In genomic region chr15:92612386-92612785, GRCm38 (mm10) we compare ENCODE assay signal across 26 mouse cellular contexts.
A peak's percentile ranks its signal among the peaks of the same experiment; 100 is the strongest.
DNase-seq lines count a peak whose midpoint lies in the region; ATAC-seq and TF ChIP-seq lines count a peak whose summit lies in the region.
"Had no signal": no experiment of that assay in that cellular context is flagged by ENCODE, and none has a peak within 500 bp of the region (broad histone marks: within the 10 kb centered on the region; RNA-seq: fewer than 3 reads in every experiment).

No protein-coding gene starts in this region.

- peak; percentile 65 for DNase-seq in heart, adult 11 months
- DNase-seq in heart, adult 8-10 months (ENCODE audit: low spot score) = no peak
- peak; percentile 75 for DNase-seq in midbrain, embryonic 11.5 days (ENCODE audit: low spot score, missing footprints)
- DNase-seq in midbrain, embryonic 14.5 days = no peak
- DNase-seq in layer of hippocampus, postnatal 36 days = no peak
- DNase-seq: adrenal gland, adult 8-10 months; adrenal gland, postnatal 25 days; cerebellum, adult 18-20 months; cerebellum, adult 9-10 months; cerebellum, postnatal 14 days; forebrain, postnatal 0 days; gastrocnemius, adult 2 months; gastrocnemius, postnatal 14 days; heart, adult 18-20 months; heart, postnatal 14 days; heart, postnatal 4 days had no signal

- no peak for TF ChIP-seq POLR2A in myocyte (IDR thresholded peaks at IDR 0.05; ENCODE audit: insufficient read length, low read depth)

- H3K79me2 ChIP-seq in myocyte (ENCODE audit: control insufficient read depth, insufficient read depth) = no peaks in the 10 kb centered on the region

- H3K9ac ChIP-seq in midbrain, embryonic 11.5 days (ENCODE audit: low read length) = no peak overlapping the region
- H3K9ac ChIP-seq in midbrain, embryonic 14.5 days (replicated peaks; ENCODE audit: low read length) = no peak overlapping the region
- H3K9ac ChIP-seq: embryonic facial prominence, embryonic 12.5 days; embryonic facial prominence, embryonic 15.5 days; forebrain, postnatal 0 days; heart, embryonic 13.5 days; hindbrain, embryonic 14.5 days had no signal

- 50% methylated on average over 1 of the region's 1 CpGs for WGBS in midbrain, embryonic 11.5 days
- 17% methylated on average over 1 of the region's 1 CpGs for WGBS in midbrain, embryonic 14.5 days

- H3K4me2 ChIP-seq in midbrain, embryonic 11.5 days = no peak overlapping the region
- H3K4me2 ChIP-seq in midbrain, embryonic 14.5 days (ENCODE audit: low read length) = no peak overlapping the region
- no peak overlapping the region for H3K4me2 ChIP-seq in myocyte (ENCODE audit: low read depth)
- H3K4me2 ChIP-seq: embryonic facial prominence, embryonic 12.5 days; embryonic facial prominence, embryonic 15.5 days; heart, embryonic 13.5 days; hindbrain, embryonic 14.5 days had no signal

- no peak overlapping the region for H3K27ac ChIP-seq in midbrain, embryonic 11.5 days (ENCODE audit: low read depth, low read length)
- H3K27ac ChIP-seq in midbrain, embryonic 14.5 days (replicated peaks; ENCODE audit: low read depth, low read length) = no peak overlapping the region
- H3K27ac ChIP-seq: embryonic facial prominence, embryonic 12.5 days; embryonic facial prominence, embryonic 15.5 days; gastrocnemius, adult 2 months; heart, embryonic 10.5 days; heart, embryonic 13.5 days had no signal

- H3K4me1 ChIP-seq in midbrain, embryonic 11.5 days (ENCODE audit: control insufficient read depth, insufficient read depth, low read length) = peaks cover 5% of the 10 kb centered on the region; the same call in 1 of the 2 replicates
- H3K4me1 ChIP-seq in midbrain, embryonic 14.5 days (ENCODE audit: control insufficient read depth, insufficient read depth, low read length) = 0 out of 2 replicates have a peak, but pooled peaks cover 3% of the 10 kb centered on the region
- H3K4me1 ChIP-seq: embryonic facial prominence, embryonic 12.5 days; embryonic facial prominence, embryonic 15.5 days; heart, embryonic 13.5 days had no signal

- no peaks in the 10 kb centered on the region for H3K36me3 ChIP-seq in midbrain, embryonic 11.5 days (ENCODE audit: control insufficient read depth, insufficient read depth, low read length)
- H3K36me3 ChIP-seq in midbrain, embryonic 14.5 days (ENCODE audit: control insufficient read depth, insufficient read depth, low read length) = no peaks in the 10 kb centered on the region
- no peaks in the 10 kb centered on the region for H3K36me3 ChIP-seq in myocyte (ENCODE audit: control insufficient read depth, insufficient read depth)
- H3K36me3 ChIP-seq: embryonic facial prominence, embryonic 12.5 days; embryonic facial prominence, embryonic 15.5 days; heart, embryonic 10.5 days; heart, embryonic 13.5 days had no signal

- no peak overlapping the region for H3ac ChIP-seq in myocyte (ENCODE audit: control insufficient read depth, insufficient read length)

- H3K9me3 ChIP-seq in midbrain, embryonic 11.5 days (ENCODE audit: control insufficient read depth, low read length) = no peaks in the 10 kb centered on the region
- H3K9me3 ChIP-seq in midbrain, embryonic 14.5 days (ENCODE audit: control insufficient read depth, low read length) = no peaks in the 10 kb centered on the region
- H3K9me3 ChIP-seq: embryonic facial prominence, embryonic 12.5 days; embryonic facial prominence, embryonic 15.5 days; heart, embryonic 10.5 days; heart, embryonic 13.5 days had no signal

- no peak overlapping the region for H3K4me3 ChIP-seq in midbrain, embryonic 11.5 days (ENCODE audit: low read depth, low read length)
- no peak overlapping the region for H3K4me3 ChIP-seq in midbrain, embryonic 14.5 days (replicated peaks; ENCODE audit: low read depth, low read length)
- H3K4me3 ChIP-seq in myocyte = no peak overlapping the region
- H3K4me3 ChIP-seq: embryonic facial prominence, embryonic 12.5 days; embryonic facial prominence, embryonic 15.5 days; gastrocnemius, adult 2 months; heart, embryonic 10.5 days; heart, embryonic 13.5 days had no signal

- ATAC-seq in midbrain, embryonic 11.5 days (ENCODE audit: low FRiP score) = no peak
- ATAC-seq in midbrain, embryonic 14.5 days (ENCODE audit: low FRiP score, low TSS enrichment) = no peak
- ATAC-seq: activated CD4-positive, CD25-positive, alpha-beta regulatory T cell, adult 4 months; CD4-positive, CD25-positive, alpha-beta regulatory T cell, adult 4 months; forebrain, embryonic 14.5 days; forebrain, postnatal 0 days; intestine, postnatal 0 days had no signal

- no peaks in the 10 kb centered on the region for H3K27me3 ChIP-seq in midbrain, embryonic 11.5 days (ENCODE audit: control insufficient read depth, insufficient read depth, low read length)
- no peaks in the 10 kb centered on the region for H3K27me3 ChIP-seq in midbrain, embryonic 14.5 days (ENCODE audit: control insufficient read depth, insufficient read depth, low read length)
- no peaks in the 10 kb centered on the region for H3K27me3 ChIP-seq in myocyte (ENCODE audit: control insufficient read depth, insufficient read depth, insufficient read length)
- H3K27me3 ChIP-seq: embryonic facial prominence, embryonic 12.5 days; embryonic facial prominence, embryonic 15.5 days; heart, embryonic 13.5 days had no signal

TF ChIP-seq in myocyte, 11 proteins besides CTCF, POLR2A, EP300 and RAD21:
- no peak for TF ChIP-seq USF1 (IDR thresholded peaks at IDR 0.05; ENCODE audit: low read depth)
- TF ChIP-seq MYOD1 (IDR thresholded peaks at IDR 0.05; ENCODE audit: control insufficient read depth in 1 of 3, insufficient read length in 2 of 3, low read depth in 2 of 3) = peak in 2 of 3 experiments; percentile 36 to 60
- TF ChIP-seq TCF12 (IDR thresholded peaks at IDR 0.05; ENCODE audit: insufficient read depth, poor library complexity, severe bottlenecking) = no peak
- TF ChIP-seq SRF (IDR thresholded peaks at IDR 0.05; ENCODE audit: control insufficient read depth, insufficient read length, low read depth) = no peak
- TF ChIP-seq MYOG (IDR thresholded peaks at IDR 0.05; ENCODE audit: control insufficient read depth in 1 of 3, insufficient read depth in 1 of 3, insufficient read length in 2 of 3, low read depth in 2 of 3) = peak in 1 of 3 experiments; percentile 86
- TF ChIP-seq TCF3 (IDR thresholded peaks at IDR 0.05; ENCODE audit: insufficient read length, low read depth) = no peak
- no peak for TF ChIP-seq POLR2AphosphoS2 (IDR thresholded peaks at IDR 0.05; ENCODE audit: insufficient read length, low read depth)
- no peak for TF ChIP-seq REST (IDR thresholded peaks at IDR 0.05; ENCODE audit: insufficient read depth, insufficient read length)
- TF ChIP-seq MAX (IDR thresholded peaks at IDR 0.05; ENCODE audit: low read depth) = no peak
- no peak for TF ChIP-seq CEBPB (IDR thresholded peaks at IDR 0.05; ENCODE audit: insufficient read depth, poor library complexity, severe bottlenecking)

Comparison
In these comparisons a context has a peak if more than half of its experiments do, and no peak if none do; other contexts are left out.
1. DNase-seq: peak in heart, adult 11 months (single experiment) and midbrain, embryonic 11.5 days (single experiment); none in heart, adult 8-10 months (single experiment), midbrain, embryonic 14.5 days (single experiment) and layer of hippocampus, postnatal 36 days (0 of 2).